Mouse (Mus musculus): ENCODE data around the gene Wdr78. TPM values are rescaled to one million over a fixed set of nuclear protein-coding genes. Genes with fewer than 3 reads are reported as not detected.

Gene Wdr78
- polyA plus RNA-seq, 1 experiment: 1.8 TPM

GRCm38 (mm10) chr4:103112651-103113050, 1.7 kb downstream of the Wdr78 start:
- Histone ChIP-seq H3K4me3 (ENCODE audit: insufficient read depth, low read depth, low read length) (no peak overlapping the region), H3K4me1 (ENCODE audit: control insufficient read depth, insufficient read depth, low read length) (peaks cover 12% of the 10 kb centered on the region; the same call in 1 of the 2 replicates), H3K36me3 (ENCODE audit: control insufficient read depth, insufficient read depth, low read length) (peaks cover 1% of the 10 kb centered on the region; the same call in 1 of the 2 replicates), H3K27me3 (replicated peaks; ENCODE audit: control insufficient read depth, insufficient read depth, low read length) (no peaks in the 10 kb centered on the region), H3K27ac (ENCODE audit: insufficient read depth, low read depth, low read length) (no peak overlapping the region)
- no peak for DNase-seq
- WGBS: 35% methylated on average over 7 of the region's 7 CpGs
- TF ChIP-seq POLR2A (IDR thresholded peaks at IDR 0.05; ENCODE audit: low read depth, low read length) (no peak), CTCF (conservative IDR thresholded peaks at IDR 0.05; ENCODE audit: insufficient read depth, insufficient read length, low read depth, low read length) (no peak)

GRCm38 (mm10) chr4:103098532-103098931, 15.8 kb downstream of the Wdr78 start:
- Histone ChIP-seq H3K4me3 (ENCODE audit: insufficient read depth, low read depth, low read length) (no peak overlapping the region), H3K27me3 (replicated peaks; ENCODE audit: control insufficient read depth, insufficient read depth, low read length) (no peaks in the 10 kb centered on the region), H3K27ac (ENCODE audit: insufficient read depth, low read depth, low read length) (no peak overlapping the region), H3K36me3 (ENCODE audit: control insufficient read depth, insufficient read depth, low read length) (no peaks in the 10 kb centered on the region), H3K4me1 (ENCODE audit: control insufficient read depth, insufficient read depth, low read length) (no peaks in the 10 kb centered on the region)
- 94% methylated on average over 5 of the region's 5 CpGs for WGBS
- TF ChIP-seq CTCF (conservative IDR thresholded peaks at IDR 0.05; ENCODE audit: insufficient read depth, insufficient read length, low read depth, low read length) (no peak), POLR2A (IDR thresholded peaks at IDR 0.05; ENCODE audit: low read depth, low read length) (no peak)
- no peak for DNase-seq

GRCm38 (mm10) chr4:103095921-103096320, 18.4 kb downstream of the Wdr78 start:
- H3K4me3 ChIP-seq (ENCODE audit: insufficient read depth, low read depth, low read length): no peak overlapping the region
- no peak for TF ChIP-seq POLR2A (IDR thresholded peaks at IDR 0.05; ENCODE audit: low read depth, low read length)
- no peak for TF ChIP-seq CTCF (conservative IDR thresholded peaks at IDR 0.05; ENCODE audit: insufficient read depth, insufficient read length, low read depth, low read length)
- 89% methylated on average over 8 of the region's 8 CpGs for WGBS

GRCm38 (mm10) chr4:103085237-103085636, 29.1 kb downstream of the Wdr78 start:
- TF ChIP-seq CTCF (conservative IDR thresholded peaks at IDR 0.05; ENCODE audit: insufficient read depth, insufficient read length, low read depth, low read length): no peak
- TF ChIP-seq POLR2A (IDR thresholded peaks at IDR 0.05; ENCODE audit: low read depth, low read length): no peak

More at GRCm38 (mm10) chr4:103095921-103096320, 18.4 kb downstream of the Wdr78 start:
- no peaks in the 10 kb centered on the region for H3K4me1 ChIP-seq (ENCODE audit: control insufficient read depth, insufficient read depth, low read length)
- H3K27ac ChIP-seq (ENCODE audit: insufficient read depth, low read depth, low read length): no peak overlapping the region
- DNase-seq: no peak
- H3K36me3 ChIP-seq (ENCODE audit: control insufficient read depth, insufficient read depth, low read length): no peaks in the 10 kb centered on the region
- H3K27me3 ChIP-seq (replicated peaks; ENCODE audit: control insufficient read depth, insufficient read depth, low read length): no peaks in the 10 kb centered on the region

GRCm38 (mm10) chr4:103070631-103071030, 43.7 kb downstream of the Wdr78 start:
- DNase-seq: no peak
- Histone ChIP-seq H3K36me3 (ENCODE audit: control insufficient read depth, insufficient read depth, low read length) (no peaks in the 10 kb centered on the region), H3K27me3 (replicated peaks; ENCODE audit: control insufficient read depth, insufficient read depth, low read length) (no peaks in the 10 kb centered on the region), H3K4me1 (ENCODE audit: control insufficient read depth, insufficient read depth, low read length) (no peaks in the 10 kb centered on the region), H3K27ac (ENCODE audit: insufficient read depth, low read depth, low read length) (no peak overlapping the region), H3K4me3 (ENCODE audit: insufficient read depth, low read depth, low read length) (no peak overlapping the region)
- 84% methylated on average over 3 of the region's 3 CpGs for WGBS
- TF ChIP-seq CTCF (conservative IDR thresholded peaks at IDR 0.05; ENCODE audit: insufficient read depth, insufficient read length, low read depth, low read length) (no peak), POLR2A (IDR thresholded peaks at IDR 0.05; ENCODE audit: low read depth, low read length) (no peak)

More at GRCm38 (mm10) chr4:103085237-103085636, 29.1 kb downstream of the Wdr78 start:
- Histone ChIP-seq H3K4me1 (ENCODE audit: control insufficient read depth, insufficient read depth, low read length) (no peaks in the 10 kb centered on the region), H3K36me3 (ENCODE audit: control insufficient read depth, insufficient read depth, low read length) (no peaks in the 10 kb centered on the region), H3K27ac (ENCODE audit: insufficient read depth, low read depth, low read length) (no peak overlapping the region), H3K4me3 (ENCODE audit: insufficient read depth, low read depth, low read length) (no peak overlapping the region), H3K27me3 (replicated peaks; ENCODE audit: control insufficient read depth, insufficient read depth, low read length) (no peaks in the 10 kb centered on the region)
- WGBS: 96% methylated on average over 5 of the region's 5 CpGs
- DNase-seq: no peak

- Histone ChIP-seq H3K27me3 (replicated peaks; ENCODE audit: control insufficient read depth, insufficient read depth, low read length) (no peaks in the 10 kb centered on the region), H3K4me1 (ENCODE audit: control insufficient read depth, insufficient read depth, low read length) (no peaks in the 10 kb centered on the region), H3K36me3 (ENCODE audit: control insufficient read depth, insufficient read depth, low read length) (no peaks in the 10 kb centered on the region), H3K4me3 (ENCODE audit: insufficient read depth, low read depth, low read length) (no peak overlapping the region), H3K27ac (ENCODE audit: insufficient read depth, low read depth, low read length) (no peak overlapping the region)
- no peak for DNase-seq
- TF ChIP-seq POLR2A (IDR thresholded peaks at IDR 0.05; ENCODE audit: low read depth, low read length) (no peak), CTCF (conservative IDR thresholded peaks at IDR 0.05; ENCODE audit: insufficient read depth, insufficient read length, low read depth, low read length) (no peak)
- WGBS: 88% methylated on average over 6 of the region's 6 CpGs
Measured at GRCm38 (mm10) chr4:103067906-103068655, 46.3 kb downstream of the Wdr78 start.

GRCm38 (mm10) chr4:103064976-103065375, 49.4 kb downstream of the Wdr78 start:
- no peak overlapping the region for H3K4me3 ChIP-seq (ENCODE audit: insufficient read depth, low read depth, low read length)
- H3K36me3 ChIP-seq (ENCODE audit: control insufficient read depth, insufficient read depth, low read length): no peaks in the 10 kb centered on the region
- H3K4me1 ChIP-seq (ENCODE audit: control insufficient read depth, insufficient read depth, low read length): no peaks in the 10 kb centered on the region
- no peak for TF ChIP-seq CTCF (conservative IDR thresholded peaks at IDR 0.05; ENCODE audit: insufficient read depth, insufficient read length, low read depth, low read length)
- TF ChIP-seq POLR2A (IDR thresholded peaks at IDR 0.05; ENCODE audit: low read depth, low read length): no peak
- no peak overlapping the region for H3K27ac ChIP-seq (ENCODE audit: insufficient read depth, low read depth, low read length)
- 82% methylated on average over 5 of the region's 5 CpGs for WGBS
- DNase-seq: no peak
- no peaks in the 10 kb centered on the region for H3K27me3 ChIP-seq (replicated peaks; ENCODE audit: control insufficient read depth, insufficient read depth, low read length)

All from kidney, adult 2 months (tissue).